Mouse (Mus musculus) embryonic fibroblast, embryonic 13.5 days (primary cell): ENCODE measurements around the gene Gm13088. TPM values are rescaled to one million over a fixed set of nuclear protein-coding genes. Genes with fewer than 3 reads are reported as not detected.
"Not testable (repeated sequence)": the region's sequence is repeated elsewhere in the genome, so short reads cannot be mapped to it uniquely, and the experiment has no call there.

Experiments
- H3K27ac ChIP-seq: 2 replicates; pipeline ENCODE4 v1.5.1; 2012; ENCODE audit warnings: low read length, control low read depth, inconsistent platforms; ENCODE audit not compliant: insufficient read depth
- H3K4me1 ChIP-seq: 2 replicates; pipeline ENCODE4 v1.6.1; 2011; ENCODE audit warnings: low read length; ENCODE audit not compliant: control insufficient read depth, insufficient read depth
- H3K4me3 ChIP-seq: 2 replicates; pipeline ENCODE4 v1.5.1; 2011; ENCODE audit warnings: mild to moderate bottlenecking, control low read depth, low read length; ENCODE audit not compliant: insufficient read depth
- CTCF ChIP-seq: IDR thresholded peaks from 2 replicates; pipeline ENCODE4 v1.5.1; 2011; ENCODE audit warnings: mild to moderate bottlenecking, control low read depth, low read length, moderate library complexity, borderline replicate concordance; ENCODE audit not compliant: insufficient read depth
- POLR2A ChIP-seq: IDR thresholded peaks from 2 replicates; pipeline ENCODE4 v1.6.1; 2011; ENCODE audit warnings: low read depth, mild to moderate bottlenecking, control low read depth, low read length, moderate library complexity
- polyA plus RNA-seq: library from polyadenylated mRNA; stranded (reverse); fragments of >200 nt; gene quantifications from 2 replicates; pipeline ENCODE4 v1.2.4, GENCODE M21; 2011; ENCODE audit warnings: low read depth; ENCODE audit not compliant: missing spikeins, insufficient read length

Gm13088 gene
- polyA plus RNA-seq, result not detected in 2 replicates

GRCm38 (mm10) chr4:143657146-143657545 is at the start of gene Gm13088:
Gene Gm13088 (minus strand): TSS chr4:143657246.
- H3K4me1 ChIP-seq, H3K4me3 ChIP-seq, H3K27ac ChIP-seq: not testable (repeated sequence)

- Histone ChIP-seq H3K27ac (no peak within 1 kb of the TSS), H3K4me1 (no peaks in the 10 kb centered on the region), H3K4me3 (no peak within 1 kb of the TSS)
- no peak for TF ChIP-seq POLR2A
- no peak for TF ChIP-seq CTCF
These were observed 45.6 kb upstream of the Gm13088 start, which contains the start of gene Gm13089 for GRCm38 (mm10) chr4:143702611-143703010. Gene Gm13089 (minus strand): TSS chr4:143702711.

- not testable (repeated sequence) for H3K4me1 ChIP-seq, H3K4me3 ChIP-seq, H3K27ac ChIP-seq
These were observed 38.9 kb downstream of the Gm13088 start for GRCm38 (mm10) chr4:143618101-143618500.

GRCm38 (mm10) chr4:143614703-143615102 is 42.3 kb downstream of the Gm13088 start, which contains the start of gene Gm13083:
Gene Gm13083 (plus strand): TSS chr4:143615003.
- not testable (repeated sequence) for H3K4me3 ChIP-seq, H3K27ac ChIP-seq, H3K4me1 ChIP-seq

GRCm38 (mm10) chr4:143611927-143612326 is 45.1 kb downstream of the Gm13088 start:
- H3K4me1 ChIP-seq, H3K4me3 ChIP-seq, H3K27ac ChIP-seq: not testable (repeated sequence)

Other genes starting within 250 kb of the Gm13088 start
- gene Pramef8, start 244.8 kb downstream of the Gm13088 start, polyA plus RNA-seq, result 22.9 and 25.8 TPM in 2 replicates
- not detected in 2 replicates for gene Oog4, start 206.9 kb downstream of the Gm13088 start, polyA plus RNA-seq
- not detected in 2 replicates for gene Gm13043, start 145.9 kb downstream of the Gm13088 start, polyA plus RNA-seq
- not detected in 2 replicates for gene Gm13040, start 121.3 kb downstream of the Gm13088 start, polyA plus RNA-seq
- not detected in 2 replicates for gene BC080695, start 105.5 kb downstream of the Gm13088 start, polyA plus RNA-seq
- gene Gm13057, start 105.5 kb downstream of the Gm13088 start, polyA plus RNA-seq, result not detected in 2 replicates
- not detected in 2 replicates for gene Gm13083, start 42.2 kb downstream of the Gm13088 start, polyA plus RNA-seq
- not detected in 2 replicates for gene Gm13089, start 45.5 kb upstream of the Gm13088 start, polyA plus RNA-seq
- not detected in 2 replicates for gene Gm13078, start 62.2 kb upstream of the Gm13088 start, polyA plus RNA-seq
- gene Gm13023, start 132.1 kb upstream of the Gm13088 start, polyA plus RNA-seq, result not detected in 2 replicates
- not detected in 2 replicates for gene Gm13084, start 158.8 kb upstream of the Gm13088 start, polyA plus RNA-seq
- gene Gm13103, start 189.3 kb upstream of the Gm13088 start, polyA plus RNA-seq, result not detected in 2 replicates
- gene Pramef6, start 243.1 kb upstream of the Gm13088 start, polyA plus RNA-seq, result not detected in 2 replicates